Mouse (Mus musculus) liver, embryonic 16.5 days (tissue): Measurements from ENCODE around the gene Zfc3h1. TPM values are rescaled to one million over a fixed set of nuclear protein-coding genes. Genes with fewer than 3 reads are reported as not detected.

Experiments used
- ATAC-seq: fragments of 200-750 bp; cut with Nextera tagmentation; 2 replicates; pipeline ENCODE4 v1.8.0; 2017; ENCODE audit warnings: low read depth, mild to moderate bottlenecking, moderate number of reproducible peaks, moderate library complexity
- H3K27ac ChIP-seq: fragments of 300-500 bp; sonication (generic); 2 replicates; pipeline ENCODE4 v1.5.1; 2014; ENCODE audit warnings: mild to moderate bottlenecking, low read length
- H3K27me3 ChIP-seq: fragments of 300-500 bp; sonication (generic); 2 replicates; pipeline ENCODE4 v1.6.1; 2014; ENCODE audit warnings: low read depth, low read length, mixed read lengths; ENCODE audit not compliant: control insufficient read depth, insufficient read depth
- H3K36me3 ChIP-seq: fragments of 300-500 bp; sonication (generic); 2 replicates; pipeline ENCODE4 v1.6.1; 2014; ENCODE audit warnings: mild to moderate bottlenecking; ENCODE audit not compliant: control insufficient read depth, insufficient read depth
- H3K4me1 ChIP-seq: fragments of 300-500 bp; sonication (generic); 2 replicates; pipeline ENCODE4 v1.6.1; 2014; ENCODE audit warnings: low read depth, low read length, mixed read lengths; ENCODE audit not compliant: control insufficient read depth
- H3K4me2 ChIP-seq: fragments of 300-500 bp; sonication (generic); 2 replicates; pipeline ENCODE4 v1.6.1; 2014; ENCODE audit warnings: low read depth, low read length, mixed read lengths
- H3K4me3 ChIP-seq: fragments of 300-500 bp; sonication (generic); 2 replicates; pipeline ENCODE4 v1.5.1; 2014; ENCODE audit warnings: low read depth, mild to moderate bottlenecking, low read length
- H3K9ac ChIP-seq: fragments of 300-500 bp; sonication (generic); 2 replicates; pipeline ENCODE4 v1.6.1; 2014; ENCODE audit warnings: low read depth, low read length
- H3K9me3 ChIP-seq: fragments of 300-500 bp; sonication (generic); replicated peaks from 2 replicates; pipeline ENCODE4 v1.6.1; 2016; ENCODE audit warnings: low read length; ENCODE audit not compliant: control insufficient read depth
- WGBS: fragments of 180-500 bp; shearing (Covaris S2); extraction: QIAGEN DNeasy Blood & Tissue Kit; methylation state at CpG from one replicate; pipeline ENCODE4 v1.1.7; 2014; ENCODE audit not compliant: insufficient replicate concordance; 5-methylcytosine and 5-hydroxymethylcytosine counted together
- polyA plus RNA-seq: library from polyadenylated mRNA; unstranded; fragments of >200 nt; fragmentation: Nextera tagmentation; extraction: Ambion mirVana; gene quantifications from 2 replicates; pipeline ENCODE4 v1.2.1, GENCODE M21; 2015

Zfc3h1 gene
- polyA plus RNA-seq, 1 experiment from 2014 or later, result 6.8 TPM

- H3K9ac ChIP-seq, result no peak overlapping the region
- H3K4me1 ChIP-seq, result no peaks in the 10 kb centered on the region
- no peak overlapping the region for H3K4me2 ChIP-seq
- WGBS, result 64% methylated on average over 2 of the region's 2 CpGs
- no peaks in the 10 kb centered on the region for H3K27me3 ChIP-seq
- H3K36me3 ChIP-seq, result no peaks in the 10 kb centered on the region
- H3K4me3 ChIP-seq, result no peak overlapping the region
- no peaks in the 10 kb centered on the region for H3K9me3 ChIP-seq
- peak; percentile 54; the same call in 1 of the 2 replicates for ATAC-seq
- no peak overlapping the region for H3K27ac ChIP-seq
Measured at GRCm38 (mm10) chr10:115350810-115351397, 33.9 kb upstream of the Zfc3h1 start.

GRCm38 (mm10) chr10:115354553-115354952 lies 30.2 kb upstream of the Zfc3h1 start:
- Histone ChIP-seq H3K36me3 (no peaks in the 10 kb centered on the region), H3K9me3 (no peaks in the 10 kb centered on the region), H3K4me3 (no peak overlapping the region), H3K4me2 (no peak overlapping the region), H3K4me1 (no peaks in the 10 kb centered on the region), H3K27ac (no peak overlapping the region), H3K9ac (no peak overlapping the region), H3K27me3 (no peaks in the 10 kb centered on the region)
- 77% methylated on average over 6 of the region's 6 CpGs for WGBS
- no peak for ATAC-seq

GRCm38 (mm10) chr10:115355016-115355415 lies 29.7 kb upstream of the Zfc3h1 start:
- H3K9ac ChIP-seq, result no peak overlapping the region
- H3K36me3 ChIP-seq, result no peaks in the 10 kb centered on the region
- no peaks in the 10 kb centered on the region for H3K9me3 ChIP-seq
- H3K27ac ChIP-seq, result no peak overlapping the region
- H3K4me1 ChIP-seq, result no peaks in the 10 kb centered on the region
- no peak for ATAC-seq
- no peak overlapping the region for H3K4me2 ChIP-seq
- no peaks in the 10 kb centered on the region for H3K27me3 ChIP-seq
- 71% methylated on average over 6 of the region's 6 CpGs for WGBS
- H3K4me3 ChIP-seq, result no peak overlapping the region

DNA sequence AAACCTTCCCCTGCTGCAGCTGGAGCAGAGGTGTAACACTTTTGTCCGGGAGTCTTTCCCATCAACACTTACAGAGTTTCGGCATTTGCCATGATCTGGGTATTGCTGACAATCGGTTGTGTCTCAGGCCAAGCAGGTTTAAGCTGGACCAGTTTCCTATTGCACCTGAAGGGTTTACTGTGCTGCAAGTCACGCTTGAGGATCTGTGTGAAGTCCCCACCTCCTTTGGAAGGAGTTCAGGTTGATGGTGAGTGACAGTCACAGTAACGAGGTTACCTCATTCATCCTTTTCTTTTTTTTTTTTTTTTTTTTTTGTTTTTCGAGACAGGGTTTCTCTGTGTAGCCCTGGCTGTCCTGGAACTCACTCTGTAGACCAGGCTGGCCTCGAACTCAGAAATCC lies 28.7 kb upstream of the Zfc3h1 start:
- WGBS, result 84% methylated on average over 5 of the region's 7 CpGs
- Histone ChIP-seq H3K27ac (no peak overlapping the region), H3K4me3 (no peak overlapping the region), H3K9ac (no peak overlapping the region), H3K9me3 (no peaks in the 10 kb centered on the region), H3K27me3 (no peaks in the 10 kb centered on the region), H3K4me2 (no peak overlapping the region), H3K36me3 (no peaks in the 10 kb centered on the region), H3K4me1 (peaks cover 4% of the 10 kb centered on the region)
- no peak for ATAC-seq

DNA sequence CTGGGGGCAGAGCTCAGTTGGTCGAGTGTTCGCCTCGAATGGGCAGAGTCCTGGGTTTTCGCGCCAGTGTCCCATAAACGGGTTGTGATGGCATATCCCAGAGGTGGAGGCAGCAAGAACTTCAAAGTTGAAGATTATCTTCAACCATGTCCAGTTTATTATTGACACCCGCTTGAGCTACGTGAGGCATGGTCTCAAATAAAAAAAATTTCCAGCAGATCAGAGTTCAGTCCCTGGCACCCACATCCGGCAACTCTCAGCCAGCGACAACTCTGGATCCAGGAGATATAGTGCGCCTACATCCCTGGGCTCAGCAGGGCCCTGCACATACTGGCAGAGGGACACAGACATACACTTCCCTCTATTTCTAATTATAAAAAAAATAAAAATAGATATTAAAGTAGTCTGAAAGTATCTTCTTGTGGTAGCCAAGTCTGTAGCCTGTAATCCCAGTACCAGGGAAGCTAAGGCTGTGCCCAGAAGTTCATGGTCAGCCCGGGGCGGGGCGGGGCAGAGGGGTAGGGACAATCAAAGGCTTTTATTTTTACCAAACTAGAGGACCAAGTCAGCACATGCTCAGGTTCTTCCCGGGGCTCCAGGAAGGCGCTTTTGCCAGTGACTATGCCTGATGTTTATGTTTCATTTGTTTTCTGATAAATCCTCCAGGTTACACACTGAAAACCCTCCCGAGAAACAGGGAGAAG lies 26.4 kb upstream of the Zfc3h1 start:
- Histone ChIP-seq H3K36me3 (no peaks in the 10 kb centered on the region), H3K4me2 (no peak overlapping the region), H3K9ac (no peak overlapping the region), H3K4me3 (no peak overlapping the region), H3K9me3 (no peaks in the 10 kb centered on the region), H3K27ac (no peak overlapping the region), H3K4me1 (peaks cover 15% of the 10 kb centered on the region), H3K27me3 (no peaks in the 10 kb centered on the region)
- ATAC-seq, result no peak
- 80% methylated on average over 17 of the region's 17 CpGs for WGBS

DNA sequence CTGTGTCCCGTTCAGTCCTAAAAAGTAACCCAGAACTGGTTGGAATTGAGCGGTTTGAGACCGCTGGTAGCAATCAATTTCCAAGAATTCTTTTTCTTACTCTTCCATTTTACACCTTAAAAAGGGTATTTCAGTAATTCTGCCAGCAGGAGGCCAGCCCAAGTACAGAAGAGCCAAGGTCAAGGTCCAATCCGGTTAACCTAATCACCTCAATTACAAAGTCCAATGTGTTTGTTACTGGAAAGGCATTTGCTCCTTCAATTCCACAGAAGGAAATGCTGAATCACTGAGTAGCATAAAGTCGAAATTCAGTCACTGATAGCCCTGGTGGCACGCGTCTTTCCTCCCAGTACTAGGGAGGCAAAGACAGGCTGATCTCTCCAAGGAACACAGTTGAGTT lies 25.7 kb upstream of the Zfc3h1 start:
- Histone ChIP-seq H3K4me3 (no peak overlapping the region), H3K4me2 (no peak overlapping the region), H3K36me3 (no peaks in the 10 kb centered on the region), H3K27ac (no peak overlapping the region), H3K4me1 (peaks cover 21% of the 10 kb centered on the region), H3K9me3 (no peaks in the 10 kb centered on the region), H3K9ac (no peak overlapping the region), H3K27me3 (no peaks in the 10 kb centered on the region)
- ATAC-seq, result no peak
- 76% methylated on average over 7 of the region's 7 CpGs for WGBS

DNA sequence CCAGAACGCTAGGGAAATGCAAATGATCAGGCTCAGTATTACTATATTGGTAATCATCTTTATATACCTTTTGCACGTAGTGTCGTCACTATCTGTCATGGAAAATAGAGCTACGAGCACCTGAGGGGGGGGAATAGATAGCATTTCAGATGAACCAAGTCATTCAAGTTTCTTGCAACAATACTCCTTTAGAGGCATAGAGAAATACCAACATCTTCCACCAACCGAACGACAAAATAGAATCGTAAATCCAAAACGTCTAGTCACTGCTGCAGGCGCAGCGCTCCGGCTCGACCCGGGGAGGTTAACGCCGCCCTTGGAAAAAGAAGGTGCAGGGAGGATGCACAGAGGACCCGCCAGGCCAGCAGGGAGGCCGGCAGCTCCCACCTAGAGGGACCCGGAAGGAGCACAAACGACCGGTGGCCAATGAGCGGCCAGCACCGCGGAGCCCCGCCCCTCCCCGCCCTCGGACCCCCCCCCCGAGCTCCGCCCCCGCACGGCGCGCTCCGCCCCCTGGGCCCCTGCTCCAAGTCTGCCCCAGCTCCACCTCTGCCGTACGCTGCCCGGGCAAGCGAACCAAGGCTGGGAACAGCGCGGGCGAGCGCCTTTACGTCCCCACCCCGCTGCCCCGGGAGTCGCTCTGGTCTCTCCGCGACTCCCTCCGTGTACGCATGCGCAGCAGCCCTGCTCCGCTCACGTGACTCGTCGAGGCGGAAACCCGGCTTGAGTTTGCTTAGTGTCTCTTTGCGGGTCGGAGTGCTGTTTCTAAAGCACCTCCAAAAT lies 22.7 kb upstream of the Zfc3h1 start, which contains the start of gene Tmem19:
Tmem19 (minus strand) TSS at position 662 of the 783 bp plus-strand sequence.
- H3K9me3 ChIP-seq, result no peaks in the 10 kb centered on the region
- H3K27ac ChIP-seq, result peak within 1 kb of the TSS; percentile 96
- peaks cover 21% of the 10 kb centered on the region for H3K4me1 ChIP-seq
- H3K27me3 ChIP-seq, result no peaks in the 10 kb centered on the region
- no peaks in the 10 kb centered on the region for H3K36me3 ChIP-seq
- H3K9ac ChIP-seq, result peak within 1 kb of the TSS; percentile 64
- ATAC-seq, result peak; percentile 98
- peak within 1 kb of the TSS; percentile 78 for H3K4me3 ChIP-seq
- H3K4me2 ChIP-seq, result peak within 1 kb of the TSS; percentile 94
- under 1% methylated on average over 45 of the region's 58 CpGs for WGBS

DNA sequence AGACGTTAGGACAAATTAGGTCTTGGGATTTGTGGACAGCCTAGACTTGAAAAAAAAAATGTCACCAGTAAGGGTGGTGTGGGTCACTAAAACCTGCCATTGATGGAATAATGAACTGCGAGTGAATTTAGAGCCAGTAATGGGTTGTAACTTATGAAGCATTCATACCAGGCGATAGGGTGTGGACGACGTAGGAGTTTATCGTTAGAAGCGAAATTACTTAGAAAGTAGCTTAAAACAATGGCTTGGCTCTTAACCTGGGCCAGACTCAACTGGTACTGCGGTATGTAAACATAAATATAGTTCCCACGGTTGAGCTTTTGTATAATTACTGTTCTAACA lies 22.2 kb upstream of the Zfc3h1 start:
- peak; percentile 35 for ATAC-seq
- peak overlapping the region; percentile 94 for H3K4me2 ChIP-seq
- peaks cover 21% of the 10 kb centered on the region for H3K4me1 ChIP-seq
- H3K27me3 ChIP-seq, result no peaks in the 10 kb centered on the region
- no peaks in the 10 kb centered on the region for H3K9me3 ChIP-seq
- H3K9ac ChIP-seq, result peak overlapping the region; percentile 64
- 7% methylated on average over 9 of the region's 9 CpGs for WGBS
- no peaks in the 10 kb centered on the region for H3K36me3 ChIP-seq
- H3K4me3 ChIP-seq, result peak overlapping the region; percentile 78
- H3K27ac ChIP-seq, result peak overlapping the region; percentile 96

- H3K9ac ChIP-seq, result peak overlapping the region; percentile 64
- no peaks in the 10 kb centered on the region for H3K9me3 ChIP-seq
- peak overlapping the region; percentile 96 for H3K27ac ChIP-seq
- H3K27me3 ChIP-seq, result no peaks in the 10 kb centered on the region
- peak overlapping the region; percentile 94 for H3K4me2 ChIP-seq
- H3K4me3 ChIP-seq, result peak overlapping the region; percentile 78
- no peaks in the 10 kb centered on the region for H3K36me3 ChIP-seq
- peaks cover 21% of the 10 kb centered on the region for H3K4me1 ChIP-seq
- no peak for ATAC-seq
- 54% methylated on average over 4 of the region's 4 CpGs for WGBS
Measured at GRCm38 (mm10) chr10:115363151-115363550, 21.6 kb upstream of the Zfc3h1 start.
